Mouse (Mus musculus): ENCODE data around the gene Jazf1. TPM values are rescaled to one million over a fixed set of nuclear protein-coding genes. Genes with fewer than 3 reads are reported as not detected.
A peak's percentile ranks its signal among the peaks of the same experiment; 100 is the strongest.

Gene Jazf1
- 4.3 and 4.8 TPM in 2 replicates for total RNA-seq (2021)
- long read RNA-seq, experiment 1, partial matches to known transcripts, result 1 of 1 reads
- long read RNA-seq, experiment 1, other reads (novel, unspliced or antisense), result 0 of 1 reads
- long read RNA-seq, experiment 2, partial matches to known transcripts, result 1 of 3 reads
- long read RNA-seq, experiment 2, other reads (novel, unspliced or antisense), result 2 of 3 reads

- DNase-seq, result peak; percentile 71
These were observed at the start of gene Jazf1 for GRCm38 (mm10) chr6:53067989-53068874. Jazf1 (minus strand) TSS chr6:53068631.

GRCm38 (mm10) chr6:53117855-53118254, 49.4 kb upstream of the Jazf1 start:
- peak; percentile 11 for DNase-seq

GRCm38 (mm10) chr6:53086879-53087278, 18.4 kb upstream of the Jazf1 start:
- no peak for DNase-seq

- no peak for DNase-seq
These were observed 12.8 kb upstream of the Jazf1 start for GRCm38 (mm10) chr6:53081241-53081640.

GRCm38 (mm10) chr6:53078671-53079070, 10.2 kb upstream of the Jazf1 start:
- peak; percentile 41 for DNase-seq

- DNase-seq, result no peak
These were observed 3.3 kb upstream of the Jazf1 start for GRCm38 (mm10) chr6:53071732-53072131.

GRCm38 (mm10) chr6:53069976-53070575, 1.6 kb upstream of the Jazf1 start:
- no peak for DNase-seq

GRCm38 (mm10) chr6:53068875-53069178, 396 bp upstream of the Jazf1 start:
- DNase-seq, result no peak

GRCm38 (mm10) chr6:53067446-53067988, 914 bp downstream of the Jazf1 start:
- DNase-seq, result peak; percentile 21

GRCm38 (mm10) chr6:53066978-53067377, 1.5 kb downstream of the Jazf1 start:
- no peak for DNase-seq

- DNase-seq, result no peak
These were observed 4.4 kb downstream of the Jazf1 start for GRCm38 (mm10) chr6:53064070-53064469.

GRCm38 (mm10) chr6:53054909-53055308, 13.5 kb downstream of the Jazf1 start:
- DNase-seq, result no peak

GRCm38 (mm10) chr6:53045501-53045900, 22.9 kb downstream of the Jazf1 start:
- no peak for DNase-seq

GRCm38 (mm10) chr6:53038176-53038575, 30.3 kb downstream of the Jazf1 start:
- DNase-seq, result peak; percentile 6

GRCm38 (mm10) chr6:53034362-53035011, 33.9 kb downstream of the Jazf1 start:
- DNase-seq, result no peak

- peak; percentile 62 for DNase-seq
These were observed 35.5 kb downstream of the Jazf1 start for GRCm38 (mm10) chr6:53032730-53033484.

GRCm38 (mm10) chr6:53022069-53022468, 46.4 kb downstream of the Jazf1 start:
- DNase-seq, result no peak

- DNase-seq, result no peak
These were observed 47.4 kb downstream of the Jazf1 start for GRCm38 (mm10) chr6:53021081-53021480.

GRCm38 (mm10) chr6:53017357-53018205, 50.9 kb downstream of the Jazf1 start:
- no peak for DNase-seq
